Mouse (Mus musculus): ENCODE results near the gene Cd44. TPM values are rescaled to one million over a fixed set of nuclear protein-coding genes. Genes with fewer than 3 reads are reported as not detected.

The Cd44 gene
- polyA plus RNA-seq, 1 experiment from 2014 or later, result 4.0 TPM

GRCm38 (mm10) chr2:102785696-102786095, 115.8 kb downstream of the Cd44 start:
- Histone ChIP-seq H3K4me1 (ENCODE audit: control insufficient read depth, insufficient read depth, low read length) (no peaks in the 10 kb centered on the region), H3K9ac (ENCODE audit: low read depth, low read length) (no peak overlapping the region), H3K27ac (ENCODE audit: low read depth, low read length) (no peak overlapping the region), H3K36me3 (ENCODE audit: control insufficient read depth, insufficient read depth, low read length) (no peaks in the 10 kb centered on the region), H3K27me3 (ENCODE audit: control insufficient read depth, insufficient read depth, low read length) (no peaks in the 10 kb centered on the region), H3K4me3 (ENCODE audit: low read length) (no peak overlapping the region), H3K9me3 (ENCODE audit: control insufficient read depth, low read length) (no peaks in the 10 kb centered on the region), H3K4me2 (replicated peaks; ENCODE audit: low read depth, low read length) (no peak overlapping the region)
- WGBS, result 62% methylated on average over 4 of the region's 4 CpGs
- no peak for ATAC-seq (ENCODE audit: low FRiP score, low TSS enrichment)

GRCm38 (mm10) chr2:102782751-102783150, 118.7 kb downstream of the Cd44 start:
- H3K4me1 ChIP-seq (ENCODE audit: control insufficient read depth, insufficient read depth, low read length), result no peaks in the 10 kb centered on the region
- H3K4me2 ChIP-seq (replicated peaks; ENCODE audit: low read depth, low read length), result no peak overlapping the region
- ATAC-seq (ENCODE audit: low FRiP score, low TSS enrichment), result no peak
- H3K36me3 ChIP-seq (ENCODE audit: control insufficient read depth, insufficient read depth, low read length), result no peaks in the 10 kb centered on the region
- H3K9me3 ChIP-seq (ENCODE audit: control insufficient read depth, low read length), result no peaks in the 10 kb centered on the region
- WGBS, result 86% methylated on average over 7 of the region's 7 CpGs
- H3K4me3 ChIP-seq (ENCODE audit: low read length), result no peak overlapping the region
- H3K9ac ChIP-seq (ENCODE audit: low read depth, low read length), result no peak overlapping the region
- H3K27me3 ChIP-seq (ENCODE audit: control insufficient read depth, insufficient read depth, low read length), result no peaks in the 10 kb centered on the region
- no peak overlapping the region for H3K27ac ChIP-seq (ENCODE audit: low read depth, low read length)

GRCm38 (mm10) chr2:102778208-102778607, 123.3 kb downstream of the Cd44 start:
- H3K4me1 ChIP-seq (ENCODE audit: control insufficient read depth, insufficient read depth, low read length), result no peaks in the 10 kb centered on the region
- H3K27me3 ChIP-seq (ENCODE audit: control insufficient read depth, insufficient read depth, low read length), result no peaks in the 10 kb centered on the region
- no peak overlapping the region for H3K4me3 ChIP-seq (ENCODE audit: low read length)
- ATAC-seq (ENCODE audit: low FRiP score, low TSS enrichment), result no peak
- WGBS, result 92% methylated on average over 3 of the region's 3 CpGs
- H3K9me3 ChIP-seq (ENCODE audit: control insufficient read depth, low read length), result no peaks in the 10 kb centered on the region
- no peak overlapping the region for H3K27ac ChIP-seq (ENCODE audit: low read depth, low read length)
- no peaks in the 10 kb centered on the region for H3K36me3 ChIP-seq (ENCODE audit: control insufficient read depth, insufficient read depth, low read length)
- H3K9ac ChIP-seq (ENCODE audit: low read depth, low read length), result no peak overlapping the region
- H3K4me2 ChIP-seq (replicated peaks; ENCODE audit: low read depth, low read length), result no peak overlapping the region

GRCm38 (mm10) chr2:102775561-102775960, 125.9 kb downstream of the Cd44 start:
- Histone ChIP-seq H3K9ac (ENCODE audit: low read depth, low read length) (no peak overlapping the region), H3K9me3 (ENCODE audit: control insufficient read depth, low read length) (no peaks in the 10 kb centered on the region), H3K4me2 (replicated peaks; ENCODE audit: low read depth, low read length) (no peak overlapping the region), H3K27me3 (ENCODE audit: control insufficient read depth, insufficient read depth, low read length) (no peaks in the 10 kb centered on the region), H3K4me1 (ENCODE audit: control insufficient read depth, insufficient read depth, low read length) (no peaks in the 10 kb centered on the region), H3K4me3 (ENCODE audit: low read length) (no peak overlapping the region), H3K36me3 (ENCODE audit: control insufficient read depth, insufficient read depth, low read length) (no peaks in the 10 kb centered on the region), H3K27ac (ENCODE audit: low read depth, low read length) (no peak overlapping the region)
- 82% methylated on average over 1 of the region's 1 CpGs for WGBS
- ATAC-seq (ENCODE audit: low FRiP score, low TSS enrichment), result no peak

- no peaks in the 10 kb centered on the region for H3K27me3 ChIP-seq (ENCODE audit: control insufficient read depth, insufficient read depth, low read length)
- no peak for ATAC-seq (ENCODE audit: low FRiP score, low TSS enrichment)
- 80% methylated on average over 4 of the region's 4 CpGs for WGBS
Observed at GRCm38 (mm10) chr2:102774700-102775099, 126.8 kb downstream of the Cd44 start.

GRCm38 (mm10) chr2:102772276-102772675, 129.2 kb downstream of the Cd44 start:
- Histone ChIP-seq H3K4me2 (replicated peaks; ENCODE audit: low read depth, low read length) (no peak overlapping the region), H3K27ac (ENCODE audit: low read depth, low read length) (no peak overlapping the region), H3K4me3 (ENCODE audit: low read length) (no peak overlapping the region), H3K36me3 (ENCODE audit: control insufficient read depth, insufficient read depth, low read length) (no peaks in the 10 kb centered on the region), H3K4me1 (ENCODE audit: control insufficient read depth, insufficient read depth, low read length) (no peaks in the 10 kb centered on the region), H3K9ac (ENCODE audit: low read depth, low read length) (no peak overlapping the region), H3K9me3 (ENCODE audit: control insufficient read depth, low read length) (no peaks in the 10 kb centered on the region), H3K27me3 (ENCODE audit: control insufficient read depth, insufficient read depth, low read length) (no peaks in the 10 kb centered on the region)
- no peak for ATAC-seq (ENCODE audit: low FRiP score, low TSS enrichment)
- 92% methylated on average over 5 of the region's 5 CpGs for WGBS

More at GRCm38 (mm10) chr2:102774700-102775099, 126.8 kb downstream of the Cd44 start:
- no peaks in the 10 kb centered on the region for H3K4me1 ChIP-seq (ENCODE audit: control insufficient read depth, insufficient read depth, low read length)
- no peaks in the 10 kb centered on the region for H3K9me3 ChIP-seq (ENCODE audit: control insufficient read depth, low read length)
- no peak overlapping the region for H3K4me3 ChIP-seq (ENCODE audit: low read length)
- no peak overlapping the region for H3K4me2 ChIP-seq (replicated peaks; ENCODE audit: low read depth, low read length)
- H3K36me3 ChIP-seq (ENCODE audit: control insufficient read depth, insufficient read depth, low read length), result no peaks in the 10 kb centered on the region
- no peak overlapping the region for H3K9ac ChIP-seq (ENCODE audit: low read depth, low read length)
- H3K27ac ChIP-seq (ENCODE audit: low read depth, low read length), result no peak overlapping the region

GRCm38 (mm10) chr2:102771304-102771703, 130.2 kb downstream of the Cd44 start:
- ATAC-seq (ENCODE audit: low FRiP score, low TSS enrichment), result no peak
- Histone ChIP-seq H3K9ac (ENCODE audit: low read depth, low read length) (no peak overlapping the region), H3K9me3 (ENCODE audit: control insufficient read depth, low read length) (no peaks in the 10 kb centered on the region), H3K4me1 (ENCODE audit: control insufficient read depth, insufficient read depth, low read length) (no peaks in the 10 kb centered on the region), H3K27ac (ENCODE audit: low read depth, low read length) (no peak overlapping the region), H3K4me3 (ENCODE audit: low read length) (no peak overlapping the region), H3K36me3 (ENCODE audit: control insufficient read depth, insufficient read depth, low read length) (no peaks in the 10 kb centered on the region), H3K4me2 (replicated peaks; ENCODE audit: low read depth, low read length) (no peak overlapping the region), H3K27me3 (ENCODE audit: control insufficient read depth, insufficient read depth, low read length) (no peaks in the 10 kb centered on the region)
- WGBS, result 83% methylated on average over 1 of the region's 1 CpGs

- no peaks in the 10 kb centered on the region for H3K9me3 ChIP-seq (ENCODE audit: control insufficient read depth, low read length)
- no peak overlapping the region for H3K4me2 ChIP-seq (replicated peaks; ENCODE audit: low read depth, low read length)
- no peaks in the 10 kb centered on the region for H3K27me3 ChIP-seq (ENCODE audit: control insufficient read depth, insufficient read depth, low read length)
- 37% methylated on average over 3 of the region's 3 CpGs for WGBS
- H3K27ac ChIP-seq (ENCODE audit: low read depth, low read length), result no peak overlapping the region
- H3K4me1 ChIP-seq (ENCODE audit: control insufficient read depth, insufficient read depth, low read length), result no peaks in the 10 kb centered on the region
- H3K9ac ChIP-seq (ENCODE audit: low read depth, low read length), result no peak overlapping the region
- H3K4me3 ChIP-seq (ENCODE audit: low read length), result no peak overlapping the region
- H3K36me3 ChIP-seq (ENCODE audit: control insufficient read depth, insufficient read depth, low read length), result no peaks in the 10 kb centered on the region
- no peak for ATAC-seq (ENCODE audit: low FRiP score, low TSS enrichment)
Observed at GRCm38 (mm10) chr2:102768267-102768666, 133.2 kb downstream of the Cd44 start.

GRCm38 (mm10) chr2:102764602-102765374, 136.7 kb downstream of the Cd44 start:
- no peak overlapping the region for H3K4me2 ChIP-seq (replicated peaks; ENCODE audit: low read depth, low read length)
- no peak overlapping the region for H3K27ac ChIP-seq (ENCODE audit: low read depth, low read length)
- H3K4me1 ChIP-seq (ENCODE audit: control insufficient read depth, insufficient read depth, low read length), result no peaks in the 10 kb centered on the region
- no peaks in the 10 kb centered on the region for H3K9me3 ChIP-seq (ENCODE audit: control insufficient read depth, low read length)
- no peak for ATAC-seq (ENCODE audit: low FRiP score, low TSS enrichment)
- no peaks in the 10 kb centered on the region for H3K27me3 ChIP-seq (ENCODE audit: control insufficient read depth, insufficient read depth, low read length)
- no peak overlapping the region for H3K4me3 ChIP-seq (ENCODE audit: low read length)
- H3K36me3 ChIP-seq (ENCODE audit: control insufficient read depth, insufficient read depth, low read length), result no peaks in the 10 kb centered on the region
- WGBS, result 70% methylated on average over 8 of the region's 8 CpGs
- no peak overlapping the region for H3K9ac ChIP-seq (ENCODE audit: low read depth, low read length)

All from kidney, embryonic 14.5 days (tissue).